Mouse (Mus musculus) right cerebral cortex, postnatal 36 days (tissue): ENCODE data around the gene Prl2a1.
"Not testable (repeated sequence)": the region's sequence is repeated elsewhere in the genome, so short reads cannot be mapped to it uniquely, and the experiment has no call there.

ENCODE experiments used
- DNase-seq, 2 experiments: peaks; one replicate each; pipeline ENCODE4 v3.0.0; 2022; ENCODE audit warnings: low spot score in 2 of 2, mixed read lengths in 1 of 2

The Prl2a1 gene

GRCm38 (mm10) chr13:27801354-27801753 is at the start of gene Prl2a1:
Gene Prl2a1 (plus strand): TSS chr13:27801654.
- DNase-seq: no peak

- DNase-seq: not testable (repeated sequence)
Observed at GRCm38 (mm10) chr13:27780704-27781103, 20.8 kb upstream of the Prl2a1 start, which contains the start of gene Prl7c1. Gene Prl7c1 (minus strand): TSS chr13:27780804.

- DNase-seq: no peak
Observed at GRCm38 (mm10) chr13:27799303-27799702, 2.2 kb upstream of the Prl2a1 start.

- DNase-seq: no peak
Observed at GRCm38 (mm10) chr13:27802765-27803164, 1.3 kb downstream of the Prl2a1 start.

GRCm38 (mm10) chr13:27849042-27849441 is 47.6 kb downstream of the Prl2a1 start, which contains the start of gene Prl2c1:
Gene Prl2c1 (plus strand): TSS chr13:27849342.
- DNase-seq: no peak
